Mouse (Mus musculus) duodenum, adult 2 months (tissue): ENCODE results near the gene Mtx1. TPM values are rescaled to one million over a fixed set of nuclear protein-coding genes. Genes with fewer than 3 reads are reported as not detected.

Experiments used
- polyA plus RNA-seq: library from polyadenylated mRNA; depleted of rRNA; stranded (reverse); fragments of >200 nt; gene quantifications from 2 replicates; pipeline ENCODE4 v1.2.3, GENCODE M21; 2012; ENCODE audit warnings: low replicate concordance; rRNA removed

The Mtx1 gene
- 192 and 239 TPM in 2 replicates for polyA plus RNA-seq

DNA sequence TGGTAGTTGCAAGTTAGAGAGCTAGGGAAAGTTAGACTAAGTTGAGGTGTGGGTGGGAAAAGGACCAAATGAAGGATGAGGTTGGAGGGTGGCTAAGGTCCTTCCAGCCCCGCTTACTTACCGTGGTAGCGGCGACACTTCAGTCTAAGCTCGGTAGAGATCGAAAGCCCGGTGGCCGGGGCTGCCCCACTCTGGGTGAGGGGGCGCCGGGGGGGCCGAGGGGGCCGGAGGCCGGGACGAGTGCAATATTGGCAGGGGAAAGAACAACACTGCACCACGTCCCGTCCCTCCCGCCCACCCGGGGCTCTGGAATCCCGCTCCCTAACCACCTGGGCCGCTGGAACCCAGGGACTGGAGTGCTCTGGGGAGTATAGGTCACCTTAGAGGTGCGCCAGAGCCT, at the start of gene Mtx1:
Gene Mtx1, minus strand, starts transcription at position 189 of the 400 bp plus-strand sequence.

DNA sequence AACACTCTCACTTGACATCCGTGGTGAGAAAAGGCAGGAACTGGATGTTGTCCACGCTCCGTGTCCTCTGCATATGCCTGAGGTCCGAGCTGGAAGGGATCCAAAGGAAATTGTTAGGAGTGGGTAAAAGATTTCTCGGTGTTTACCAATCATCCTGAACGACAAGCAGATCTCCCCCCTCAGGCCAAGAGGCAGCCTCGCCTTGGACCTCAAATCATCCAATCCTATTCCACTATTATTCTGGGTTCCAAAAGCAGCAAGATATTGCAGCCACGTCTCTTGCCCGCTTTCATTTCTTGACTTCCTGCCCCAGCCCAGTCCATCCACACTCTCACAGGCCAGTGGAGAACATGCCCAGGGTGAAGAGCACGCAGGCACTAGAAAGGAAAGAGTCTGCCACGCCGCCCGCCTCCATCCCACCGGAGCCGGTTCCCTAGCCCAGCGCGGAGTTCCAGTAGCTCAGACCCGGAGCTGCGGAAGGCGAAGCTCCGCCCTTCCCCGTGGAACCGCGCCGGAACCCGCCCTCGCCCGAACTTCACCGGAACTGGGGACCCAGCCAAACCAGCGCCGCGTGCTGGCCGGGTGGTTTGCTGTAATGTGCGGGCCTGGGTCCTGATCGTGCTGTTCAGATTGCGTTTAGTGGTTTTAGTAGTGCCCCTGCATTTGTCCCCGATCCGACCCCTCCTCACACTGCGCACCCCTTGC, 43.3 kb upstream of the Mtx1 start, which contains the start of gene Slc50a1:
Gene Slc50a1, minus strand, starts transcription at position 520 of the 705 bp plus-strand sequence.

DNA sequence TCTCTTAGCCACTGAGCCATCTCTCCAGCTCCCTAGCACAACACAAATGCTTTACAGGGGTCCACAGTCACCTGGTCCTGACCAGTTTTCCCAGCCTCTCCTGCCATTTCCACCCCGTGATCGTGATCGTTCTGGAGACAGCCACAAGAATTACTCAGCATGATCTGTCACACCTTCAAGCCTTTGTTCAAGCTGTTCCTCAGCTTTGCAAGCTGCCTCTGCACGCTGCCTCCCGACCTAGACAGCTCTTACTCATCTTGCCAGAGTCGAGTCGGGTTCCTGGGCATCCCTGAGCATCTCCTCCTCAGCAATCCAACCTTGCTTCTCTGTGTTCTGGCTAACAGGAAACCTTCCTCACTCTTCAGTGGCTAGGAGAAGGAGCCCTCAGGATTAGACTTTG, 32.2 kb upstream of the Mtx1 start, which contains the start of gene Dpm3:
Gene Dpm3, plus strand, starts transcription at position 283 of the 400 bp plus-strand sequence.

DNA sequence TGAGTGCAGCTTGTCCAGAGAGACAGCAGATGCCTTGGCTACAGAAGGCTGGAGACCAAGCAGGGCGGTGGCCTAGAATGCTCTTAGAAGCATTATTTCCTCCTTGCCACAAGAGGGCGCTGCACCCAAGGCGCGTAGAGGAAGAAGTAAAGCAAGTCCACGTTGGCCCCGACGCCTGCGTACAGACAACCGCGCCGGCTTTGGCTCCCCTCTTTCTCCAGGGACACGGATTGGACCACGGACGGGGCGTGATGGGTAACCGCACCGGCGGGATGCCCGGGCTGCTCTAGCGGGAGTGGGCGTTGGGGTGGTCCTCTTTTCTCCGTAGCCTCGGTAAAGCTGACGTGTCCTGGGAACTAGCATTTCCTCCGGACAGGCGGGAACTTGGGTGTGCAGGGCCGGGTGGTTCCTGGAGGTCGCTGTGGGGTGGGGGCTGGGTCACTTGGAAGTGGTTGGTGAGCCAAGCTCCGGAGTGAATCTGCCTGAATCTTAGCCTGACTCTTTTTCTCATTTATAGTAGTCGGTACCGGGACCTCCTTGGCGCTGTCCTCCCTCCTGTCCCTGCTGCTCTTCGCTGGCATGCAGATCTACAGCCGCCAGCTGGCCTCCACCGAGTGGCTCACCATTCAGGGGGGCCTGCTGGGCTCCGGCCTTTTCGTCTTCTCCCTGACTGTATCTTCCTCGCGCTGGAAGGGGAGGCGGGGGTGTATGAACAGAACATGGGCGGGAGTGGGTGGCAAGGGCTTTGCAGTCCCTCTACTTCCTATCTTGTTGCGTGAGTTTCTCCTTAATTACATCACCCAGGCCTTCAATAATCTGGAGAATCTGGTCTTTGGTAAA, 19.6 kb upstream of the Mtx1 start, which contains the start of gene Trim46:
Gene Trim46, minus strand, starts transcription at position 49 of the 840 bp plus-strand sequence.

DNA sequence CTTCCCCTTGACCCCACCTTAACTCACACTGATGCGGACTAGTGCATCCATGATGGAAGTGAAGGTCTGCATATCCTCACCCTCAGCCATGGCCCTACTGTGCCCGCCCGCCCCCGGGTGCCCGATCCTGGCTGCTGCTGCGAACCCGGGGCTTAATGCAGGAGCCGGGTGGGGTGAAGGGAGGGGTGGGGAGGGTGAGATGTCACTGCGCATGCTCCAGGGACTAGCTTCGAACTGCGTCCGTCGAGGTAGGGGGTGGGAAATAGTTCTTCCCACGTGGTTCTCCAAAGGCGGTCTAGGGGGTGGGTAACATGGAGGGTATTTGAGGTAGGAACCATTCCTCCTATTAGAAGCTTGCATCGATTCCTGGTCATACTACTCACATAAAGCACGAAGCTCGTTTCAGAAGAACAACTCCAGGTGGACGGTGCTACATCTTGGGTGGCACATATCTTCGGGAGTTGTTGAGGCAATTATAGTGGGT, 18.8 kb upstream of the Mtx1 start, which contains the start of gene Krtcap2:
Gene Krtcap2, plus strand, starts transcription at position 279 of the 484 bp plus-strand sequence.

DNA sequence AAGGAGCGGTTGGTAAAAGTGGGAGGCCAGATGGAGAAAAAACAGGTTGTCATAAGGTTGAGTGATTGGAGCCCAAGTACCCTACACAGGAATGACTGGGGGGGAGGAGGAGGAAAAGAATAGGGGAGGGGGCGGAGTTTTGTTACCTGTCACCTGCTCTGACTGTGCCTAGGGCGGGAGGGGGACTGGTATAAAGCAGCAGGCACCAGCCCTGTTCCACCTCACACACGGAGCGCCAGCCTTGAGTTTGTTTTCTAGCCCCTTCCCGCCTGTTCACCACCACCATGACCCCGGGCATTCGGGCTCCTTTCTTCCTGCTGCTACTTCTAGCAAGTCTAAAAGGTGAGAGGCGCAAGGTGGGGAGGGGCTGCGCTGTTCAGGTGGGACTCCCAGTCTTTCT, 1.9 kb upstream of the Mtx1 start, which contains the start of gene Muc1:
Gene Muc1, plus strand, starts transcription at position 222 of the 400 bp plus-strand sequence.

DNA sequence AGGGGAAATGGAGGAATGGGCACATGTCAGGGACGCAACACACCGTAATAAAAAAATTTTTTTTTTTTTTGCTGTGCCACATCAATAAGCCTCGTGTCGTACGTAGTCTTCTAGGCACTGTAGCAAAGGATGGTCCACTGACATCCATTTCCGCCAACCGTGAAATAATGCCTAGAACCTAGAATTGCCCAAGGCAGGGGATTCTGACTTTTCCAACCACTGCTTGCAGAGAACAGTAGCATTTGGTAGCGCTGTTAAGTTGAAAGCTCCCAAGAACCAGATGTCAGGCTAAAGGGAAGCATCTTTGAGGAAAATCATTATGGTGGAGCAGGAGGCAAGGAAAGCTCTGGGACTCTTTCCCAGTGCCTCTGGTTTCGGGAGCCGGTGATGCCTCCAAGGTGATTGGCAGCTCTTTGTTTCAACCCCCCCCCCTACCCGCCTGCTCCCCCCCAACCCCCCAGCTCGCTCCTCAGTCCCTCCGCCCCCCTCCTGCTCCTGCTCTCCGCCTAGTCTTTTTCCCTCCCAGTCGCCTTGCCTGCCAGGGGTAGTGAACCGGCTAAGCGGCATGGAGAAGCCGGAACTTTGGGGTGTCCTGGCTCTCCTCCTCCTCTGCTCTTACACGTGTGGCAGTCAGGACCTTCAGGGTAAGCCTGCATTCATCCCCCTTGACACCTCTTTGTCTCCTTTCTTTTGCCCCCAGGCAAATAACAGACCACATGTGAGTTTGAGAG, 12.0 kb downstream of the Mtx1 start, which contains the start of gene Thbs3:
Gene Thbs3, plus strand, starts transcription at position 500 of the 731 bp plus-strand sequence.

DNA sequence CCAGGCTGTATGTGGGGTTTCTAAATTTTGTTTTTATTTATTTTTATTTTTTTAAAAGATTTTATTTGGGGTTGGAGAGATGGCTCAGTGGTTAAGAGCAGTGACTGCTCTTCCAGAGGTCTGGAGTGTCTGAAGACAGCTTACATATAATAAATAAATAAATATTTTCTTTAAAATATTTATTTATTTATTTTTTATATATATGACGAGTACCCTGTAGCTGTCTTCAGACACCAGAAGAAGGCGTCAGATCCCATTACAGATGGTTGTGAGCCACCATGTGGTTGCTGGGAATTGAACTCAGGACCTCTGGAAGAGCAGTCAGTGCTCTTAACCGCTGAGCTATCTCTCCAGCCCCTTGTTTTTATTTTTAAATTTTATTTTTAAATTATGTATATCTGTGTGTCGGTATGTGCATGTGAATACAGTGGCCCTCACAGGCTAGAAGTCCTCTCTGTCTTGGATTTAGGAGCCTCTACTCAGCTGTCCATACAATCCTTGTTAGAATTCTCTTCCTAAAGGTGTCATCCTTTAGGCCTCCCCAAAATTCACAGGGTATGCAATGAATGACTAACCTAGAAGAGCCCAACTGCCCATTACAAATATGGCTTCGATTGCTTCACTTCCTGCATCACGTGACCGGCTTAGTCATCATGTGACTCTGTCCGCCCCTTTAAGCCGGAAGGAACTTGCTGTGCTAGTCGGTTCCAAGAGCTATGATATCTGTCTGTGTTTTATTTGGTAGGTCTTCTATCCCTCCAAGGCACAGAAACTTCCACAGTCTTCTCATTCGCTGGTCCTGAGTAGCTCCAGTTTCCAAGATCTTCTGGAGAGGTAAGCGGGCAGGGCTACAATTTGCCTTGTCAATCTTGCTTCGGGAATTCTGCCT, 24.4 kb downstream of the Mtx1 start, which contains the start of gene Gba:
Gene Gba, plus strand, starts transcription at position 676 of the 889 bp plus-strand sequence.

DNA sequence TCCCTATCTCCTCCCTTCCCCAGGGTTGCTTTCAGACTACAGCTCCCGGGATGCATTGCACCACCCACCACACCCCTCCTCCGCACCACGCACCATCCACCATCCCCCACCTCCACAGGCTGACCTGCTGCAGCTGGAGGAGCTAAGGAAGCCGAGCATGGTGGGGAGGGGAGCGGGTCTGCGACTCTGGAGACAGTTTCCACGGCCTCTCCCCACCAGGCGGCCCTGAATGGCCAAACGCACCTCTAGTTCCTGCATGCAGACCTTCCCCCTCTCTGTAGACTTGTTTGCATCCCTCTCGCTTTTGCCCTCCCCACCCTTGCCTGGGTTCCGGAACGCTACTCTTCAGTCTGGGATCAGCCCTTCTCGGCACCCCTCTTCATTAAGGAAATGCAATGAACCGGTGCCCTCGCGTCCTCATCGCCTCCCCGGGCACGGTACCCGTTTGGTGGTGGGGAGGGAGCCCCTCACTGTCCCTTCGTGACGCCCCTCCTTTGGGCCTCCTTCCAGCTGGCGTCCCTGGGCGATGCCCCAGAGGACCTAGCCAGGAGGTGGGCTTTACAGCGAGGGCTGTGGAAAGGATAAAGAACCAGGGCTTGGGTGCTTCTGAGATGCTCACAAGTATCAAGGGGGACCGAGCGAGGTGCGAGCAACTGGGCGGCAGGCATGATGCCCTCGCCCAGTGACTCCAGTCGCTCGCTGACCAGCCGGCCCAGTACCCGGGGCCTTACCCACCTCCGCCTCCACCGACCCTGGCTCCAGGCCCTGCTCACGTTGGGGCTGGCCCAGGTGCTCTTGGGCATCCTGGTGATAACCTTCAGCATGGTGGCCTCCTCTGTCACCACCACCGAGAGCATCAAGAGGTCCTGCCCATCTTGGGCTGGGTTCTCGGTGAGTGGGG, 43.6 kb downstream of the Mtx1 start, which contains the start of gene Fam189b:
Gene Fam189b, plus strand, starts transcription at position 86 of the 901 bp plus-strand sequence.

DNA sequence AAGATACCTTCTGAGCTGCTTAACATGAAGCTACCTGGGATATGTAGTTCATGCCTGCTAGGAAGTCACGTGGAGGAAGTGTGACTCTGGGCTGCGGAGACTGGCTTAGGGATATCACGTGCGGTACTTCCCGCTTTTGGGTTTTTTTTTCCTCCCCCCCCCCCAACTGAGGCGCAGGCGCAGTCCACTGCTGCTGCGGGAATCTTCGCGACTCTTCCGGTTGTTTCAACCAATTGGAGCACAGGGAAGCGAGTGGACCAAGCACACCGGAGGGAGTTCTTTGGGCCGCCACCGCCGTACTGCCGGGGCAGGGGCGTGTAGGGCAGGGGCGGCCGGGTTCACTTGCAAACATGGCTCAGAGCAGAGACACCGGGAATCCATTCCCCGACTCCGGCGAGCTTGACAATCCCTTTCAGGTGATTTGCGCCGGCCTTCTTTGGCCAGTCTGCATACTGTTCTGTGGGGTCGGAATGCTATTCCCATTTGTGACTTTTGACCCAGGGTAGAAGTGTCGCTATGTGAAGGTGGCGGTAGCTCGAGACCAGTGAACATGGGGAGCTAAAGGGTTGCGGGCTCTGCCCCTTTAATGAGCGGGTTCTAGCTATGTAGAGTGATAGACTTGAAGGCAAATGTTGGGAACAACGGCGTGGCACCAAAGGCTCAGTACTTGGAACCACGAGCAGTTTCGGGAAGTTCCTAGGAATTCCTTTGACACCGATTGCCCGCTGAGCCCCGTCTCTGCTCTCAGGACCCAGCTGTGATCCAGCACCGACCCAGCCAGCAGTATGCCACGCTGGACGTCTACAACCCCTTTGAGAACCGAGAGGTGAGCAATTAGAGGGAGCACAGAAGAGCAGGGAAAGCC, 49.4 kb downstream of the Mtx1 start, which contains the start of gene Scamp3:
Gene Scamp3, plus strand, starts transcription at position 232 of the 865 bp plus-strand sequence.

DNA sequence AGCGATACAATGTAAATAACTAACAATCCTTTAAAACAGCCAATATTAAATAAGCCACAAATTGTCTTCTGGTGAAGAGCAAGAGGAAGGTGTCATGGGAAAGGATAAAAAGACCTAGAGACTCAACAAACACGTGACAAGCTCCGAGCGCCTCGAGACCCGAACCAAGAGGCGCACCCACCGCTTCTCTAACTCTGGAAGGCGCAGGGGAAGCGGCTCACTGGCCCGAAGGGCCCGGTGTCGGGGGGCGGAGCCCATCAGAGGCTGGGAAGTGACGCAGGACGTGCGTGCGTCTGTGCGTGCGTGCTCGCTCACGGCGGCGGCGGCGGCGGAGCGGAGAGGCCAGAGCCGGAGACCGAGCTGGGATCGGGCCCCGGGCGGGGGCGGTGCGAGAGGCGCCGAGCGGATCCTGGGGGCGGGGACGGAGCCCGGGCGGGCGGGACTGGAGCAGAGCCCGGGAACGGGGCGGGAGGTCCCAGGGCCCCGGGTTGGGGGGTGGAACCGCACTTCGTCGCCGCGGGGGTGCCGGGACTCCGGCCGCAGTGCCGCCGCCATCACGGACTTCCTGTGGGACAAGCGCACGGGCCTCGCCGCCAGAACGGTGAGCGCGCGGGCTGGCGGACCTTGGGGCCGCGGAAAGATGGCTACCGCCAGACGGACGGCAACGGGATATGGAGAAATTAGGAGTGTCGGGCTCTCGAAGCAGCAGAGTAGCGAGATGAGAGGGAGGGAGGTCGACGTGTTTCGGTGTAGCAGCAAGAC, 62.2 kb downstream of the Mtx1 start, which contains the start of gene Clk2:
Gene Clk2, plus strand, starts transcription at position 290 of the 762 bp plus-strand sequence.

DNA sequence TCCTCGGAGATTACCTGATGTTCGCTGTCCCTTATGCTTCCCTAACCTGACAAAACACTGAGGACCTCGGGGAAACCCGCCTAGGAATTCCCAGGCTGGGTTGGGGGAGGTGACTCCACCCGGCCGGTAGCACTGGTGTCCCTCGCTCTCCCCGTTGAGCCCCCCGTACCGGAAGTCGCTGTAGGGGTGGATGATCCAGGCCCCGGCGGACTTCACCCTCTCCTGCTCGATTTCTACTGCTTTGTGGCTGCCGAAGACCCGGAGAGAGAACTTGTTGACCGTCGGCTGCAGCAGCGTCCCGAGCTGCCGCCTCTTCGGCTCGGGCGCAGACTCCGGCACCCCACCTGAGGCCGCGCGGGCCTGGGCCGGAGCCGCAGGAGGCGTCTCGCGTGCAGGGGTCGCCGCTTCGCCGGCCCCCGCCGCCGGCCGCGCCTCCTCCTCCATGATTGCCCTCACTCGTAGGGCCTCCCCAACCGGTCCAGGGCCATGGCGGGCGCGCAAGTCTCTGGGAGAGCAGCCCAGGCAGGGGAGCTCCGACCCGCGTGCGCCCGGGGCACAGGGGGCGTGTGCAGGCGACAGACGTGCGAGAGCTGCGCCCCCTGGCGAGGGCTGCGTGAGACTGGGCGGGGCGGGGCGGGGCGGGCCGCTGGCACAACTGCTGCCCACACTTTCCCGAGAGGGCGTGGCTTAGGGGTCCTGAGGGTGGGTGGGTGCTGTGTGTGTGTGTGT, 67.1 kb downstream of the Mtx1 start, which contains the start of gene Hcn3:
Gene Hcn3, minus strand, starts transcription at position 581 of the 729 bp plus-strand sequence.

Other genes with a start within 250 kb of the Mtx1 start
- gene Rusc1, start 133.8 kb downstream of the Mtx1 start, polyA plus RNA-seq, result 51.4 and 58.5 TPM in 2 replicates
- gene Gm43738, start 126.0 kb downstream of the Mtx1 start, polyA plus RNA-seq, result not detected in 2 replicates
- gene Fdps, start 125.1 kb downstream of the Mtx1 start, polyA plus RNA-seq, result 58.7 and 73.8 TPM in 2 replicates
- 528 and 535 TPM in 2 replicates for gene Pklr, start 90.9 kb downstream of the Mtx1 start, polyA plus RNA-seq
- gene Hcn3, start 66.9 kb downstream of the Mtx1 start, polyA plus RNA-seq, result 0.38 and 1.6 TPM in 2 replicates
- 19.8 and 20.8 TPM in 2 replicates for gene Clk2, start 62.3 kb downstream of the Mtx1 start, polyA plus RNA-seq
- gene Scamp3, start 49.6 kb downstream of the Mtx1 start, polyA plus RNA-seq, result 128 and 132 TPM in 2 replicates
- gene Fam189b, start 43.9 kb downstream of the Mtx1 start, polyA plus RNA-seq, result 26.9 and 30.9 TPM in 2 replicates
- gene Gba, start 24.2 kb downstream of the Mtx1 start, polyA plus RNA-seq, result 27.8 and 49.9 TPM in 2 replicates
- 8.4 and 15.4 TPM in 2 replicates for gene Thbs3, start 11.9 kb downstream of the Mtx1 start, polyA plus RNA-seq
- 1.1 and 80.2 TPM in 2 replicates for gene Muc1, start 2.0 kb upstream of the Mtx1 start, polyA plus RNA-seq
- gene Krtcap2, start 18.9 kb upstream of the Mtx1 start, polyA plus RNA-seq, result 340 and 345 TPM in 2 replicates
- gene Trim46, start 19.2 kb upstream of the Mtx1 start, polyA plus RNA-seq, result 2.8 and 16.7 TPM in 2 replicates
- 370 and 590 TPM in 2 replicates for gene Dpm3, start 32.3 kb upstream of the Mtx1 start, polyA plus RNA-seq
- gene Slc50a1, start 43.5 kb upstream of the Mtx1 start, polyA plus RNA-seq, result 90.2 and 159 TPM in 2 replicates
- gene Efna1, start 54.1 kb upstream of the Mtx1 start, polyA plus RNA-seq, result 59.5 and 87.8 TPM in 2 replicates
- gene Efna3, start 95.9 kb upstream of the Mtx1 start, polyA plus RNA-seq, result 8.2 and 18.7 TPM in 2 replicates
- 14.7 and 32.5 TPM in 2 replicates for gene Efna4, start 110.9 kb upstream of the Mtx1 start, polyA plus RNA-seq
- 77.9 and 91.6 TPM in 2 replicates for gene Adam15, start 122.9 kb upstream of the Mtx1 start, polyA plus RNA-seq
- 2.5 TPM in 2 replicates for gene Dcst2, start 134.9 kb upstream of the Mtx1 start, polyA plus RNA-seq
- gene Dcst1, start 138.2 kb upstream of the Mtx1 start, polyA plus RNA-seq, result 5.1 and 8.6 TPM in 2 replicates
- 153 and 200 TPM in 2 replicates for gene Zbtb7b, start 167.7 kb upstream of the Mtx1 start, polyA plus RNA-seq
- gene Lenep, start 175.7 kb upstream of the Mtx1 start, polyA plus RNA-seq, result not detected in 2 replicates
- 38.8 and 45.1 TPM in 2 replicates for gene Flad1, start 184.8 kb upstream of the Mtx1 start, polyA plus RNA-seq
- gene Cks1b, start 191.3 kb upstream of the Mtx1 start, polyA plus RNA-seq, result 7.2 and 7.6 TPM in 2 replicates
- gene Shc1, start 191.4 kb upstream of the Mtx1 start, polyA plus RNA-seq, result 43.8 and 52.6 TPM in 2 replicates
- gene Pygo2, start 203.1 kb upstream of the Mtx1 start, polyA plus RNA-seq, result 79.8 and 157 TPM in 2 replicates
- 34.4 and 41.9 TPM in 2 replicates for gene Pbxip1, start 209.6 kb upstream of the Mtx1 start, polyA plus RNA-seq
- 9.4 and 15.8 TPM in 2 replicates for gene Pmvk, start 227.5 kb upstream of the Mtx1 start, polyA plus RNA-seq